Comparison of ENCODE assay signal across 19 mouse cellular contexts in genomic region chr10:30678051-30678450, GRCm38 (mm10). TPM values are rescaled to one million over a fixed set of nuclear protein-coding genes. Genes with fewer than 3 reads are reported as not detected.
A peak's percentile ranks its signal among the peaks of the same experiment; 100 is the strongest.
DNase-seq lines count a peak whose midpoint lies in the region; ATAC-seq and TF ChIP-seq lines count a peak whose summit lies in the region.
"Had no signal": no experiment of that assay in that cellular context is flagged by ENCODE, and none has a peak within 500 bp of the region (broad histone marks: within the 10 kb centered on the region; RNA-seq: fewer than 3 reads in every experiment).

No protein-coding gene starts in this region.

- 69% methylated on average over 2 of the region's 2 CpGs for WGBS in lung, postnatal 0 days

- H3K4me3 ChIP-seq in lung, postnatal 0 days (ENCODE audit: low read depth, low read length) = no peak overlapping the region
- H3K4me3 ChIP-seq: embryonic facial prominence, embryonic 15.5 days; heart, embryonic 10.5 days; hindbrain, embryonic 15.5 days; limb, embryonic 12.5 days; liver, embryonic 13.5 days; lung, embryonic 15.5 days; midbrain, embryonic 12.5 days; myocyte had no signal

- no peak for TF ChIP-seq CTCF in Patski (IDR thresholded peaks at IDR 0.05)
- TF ChIP-seq CTCF in lung, postnatal 0 days (IDR thresholded peaks at IDR 0.05) = no peak

- peak; percentile 32 for DNase-seq in kidney, adult 11 months
- no peak for DNase-seq in kidney, postnatal 4 days
- DNase-seq in MN1 (ENCODE audit: low spot score) (peak; percentile 27), Patski (ENCODE audit: low read depth, low spot score) (peak; percentile 22)
- DNase-seq in adrenal gland, postnatal 36 days = peak; percentile 50 to 73
- DNase-seq in spleen, postnatal 10 days (ENCODE audit: low spot score in 2 of 2) = no peak
- no peak for DNase-seq in lung, postnatal 0 days (ENCODE audit: low spot score)
- no peak for DNase-seq in urinary bladder, postnatal 25 days (ENCODE audit: low spot score)
- DNase-seq: cerebellum, adult 9-10 months; gastrocnemius, postnatal 25 days; heart, postnatal 10 days; liver, embryonic 13.5 days had no signal

- POLR2A ChIA-PET in Patski (lab: Charles Lee) = no interaction called here

- no peak for TF ChIP-seq EP300 in lung, postnatal 0 days (IDR thresholded peaks at IDR 0.05)

- ATAC-seq in Patski = peak; percentile 39
- ATAC-seq in lung, postnatal 0 days = no peak

- in situ Hi-C loops in Patski (cut with MboI; ENCODE audit: low pct_unique_long_range_greater_than_20kb) = no loop called here

- no peaks in the 10 kb centered on the region for H3K27me3 ChIP-seq in Patski
- H3K27me3 ChIP-seq in lung, postnatal 0 days (replicated peaks; ENCODE audit: insufficient read depth, low read length) = no peaks in the 10 kb centered on the region
- H3K27me3 ChIP-seq: embryonic facial prominence, embryonic 15.5 days; hindbrain, embryonic 15.5 days; limb, embryonic 12.5 days; liver, embryonic 13.5 days; lung, embryonic 15.5 days; midbrain, embryonic 12.5 days had no signal

- no peaks in the 10 kb centered on the region for H3K36me3 ChIP-seq in lung, postnatal 0 days (ENCODE audit: insufficient read depth, low read length)
- H3K36me3 ChIP-seq: embryonic facial prominence, embryonic 15.5 days; heart, embryonic 10.5 days; limb, embryonic 12.5 days; lung, embryonic 15.5 days; midbrain, embryonic 12.5 days had no signal

- CTCF ChIA-PET in Patski (lab: Charles Lee) = no interaction called here

- H3K9me3 ChIP-seq in lung, postnatal 0 days (ENCODE audit: low read length) = no peaks in the 10 kb centered on the region
- H3K9me3 ChIP-seq: embryonic facial prominence, embryonic 15.5 days; heart, embryonic 10.5 days; hindbrain, embryonic 15.5 days; limb, embryonic 12.5 days; liver, embryonic 13.5 days; lung, embryonic 15.5 days; midbrain, embryonic 12.5 days had no signal

- no peak overlapping the region for H3K4me2 ChIP-seq in lung, postnatal 0 days (replicated peaks; ENCODE audit: low read depth, low read length)
- H3K4me2 ChIP-seq: embryonic facial prominence, embryonic 15.5 days; hindbrain, embryonic 15.5 days; limb, embryonic 12.5 days; liver, embryonic 13.5 days; lung, embryonic 15.5 days; midbrain, embryonic 12.5 days had no signal

- H3K9ac ChIP-seq in lung, postnatal 0 days (replicated peaks; ENCODE audit: low read depth) = no peak overlapping the region
- H3K9ac ChIP-seq: embryonic facial prominence, embryonic 15.5 days; hindbrain, embryonic 15.5 days; limb, embryonic 12.5 days; liver, embryonic 13.5 days; lung, embryonic 15.5 days; midbrain, embryonic 12.5 days had no signal

- H3K27ac ChIP-seq in lung, postnatal 0 days (ENCODE audit: low read length) = no peak overlapping the region
- H3K27ac ChIP-seq: embryonic facial prominence, embryonic 15.5 days; heart, embryonic 10.5 days; hindbrain, embryonic 15.5 days; limb, embryonic 12.5 days; liver, embryonic 13.5 days; lung, embryonic 15.5 days; midbrain, embryonic 12.5 days had no signal

- H3K4me1 ChIP-seq in lung, postnatal 0 days (ENCODE audit: insufficient read depth, low read depth, low read length) = no peaks in the 10 kb centered on the region
- H3K4me1 ChIP-seq: embryonic facial prominence, embryonic 15.5 days; heart, embryonic 10.5 days; hindbrain, embryonic 15.5 days; limb, embryonic 12.5 days; liver, embryonic 13.5 days; lung, embryonic 15.5 days; midbrain, embryonic 12.5 days had no signal

RNA-seq across cellular contexts. Expression of gene Hint3, which starts 48.6 kb away (rescaled TPM):
- 19.0 TPM for polyA plus RNA-seq in Patski (2021)
- total RNA-seq in adrenal gland, postnatal 36 days (2021) = 10 to 100 TPM; 43.6 to 58.2 TPM
- 37.2 and 46.0 TPM in 2 replicates for polyA plus RNA-seq in lung, postnatal 0 days (2015; fragmentation: Nextera tagmentation; extraction: Ambion mirVana)

Comparison
In these comparisons a context has a peak if more than half of its experiments do, and no peak if none do; other contexts are left out.
1. DNase-seq: peak in kidney, adult 11 months (single experiment), MN1 (single experiment), Patski (single experiment) and adrenal gland, postnatal 36 days (2 of 2); none in kidney, postnatal 4 days (0 of 2), spleen, postnatal 10 days (0 of 2), lung, postnatal 0 days (single experiment) and urinary bladder, postnatal 25 days (single experiment).